16 mouse cellular contexts compared by ENCODE assay signal in the genomic region with DNA sequence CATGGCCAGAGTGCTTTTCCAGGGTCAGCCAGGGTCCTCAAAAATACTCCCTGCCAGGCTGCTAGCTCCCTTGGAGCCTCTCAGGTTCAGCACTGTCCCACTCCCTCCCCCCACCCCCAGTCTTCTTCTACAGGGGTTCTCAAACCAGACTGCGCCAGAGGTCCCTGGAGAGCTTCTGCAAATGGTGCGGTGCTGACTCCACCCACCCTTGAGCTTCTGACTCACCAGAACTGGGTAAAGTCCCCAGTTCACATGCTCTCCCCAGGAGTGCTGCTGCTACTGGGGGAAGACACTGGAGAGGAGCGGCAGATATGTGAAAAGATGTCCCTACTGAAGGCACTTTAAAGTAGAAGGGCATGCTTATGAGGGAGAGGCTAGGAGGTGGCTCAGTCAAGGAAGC.
DNase-seq lines count a peak whose midpoint lies in the region; TF ChIP-seq lines count a peak whose summit lies in the region.
"Had no signal": no experiment of that assay in that cellular context is flagged by ENCODE, and none has a peak within 500 bp of the region (broad histone marks: within the 10 kb centered on the region; RNA-seq: fewer than 3 reads in every experiment).

No protein-coding gene starts in this region.

- no peak for TF ChIP-seq CTCF in thymus, adult 2 months (IDR thresholded peaks at IDR 0.05; ENCODE audit: borderline replicate concordance, control insufficient read depth, extremely low read depth, insufficient read depth, low read length, poor library complexity)

- WGBS in thymus, adult 2 months, result 66% methylated on average over 3 of the region's 3 CpGs

- H3K27ac ChIP-seq in thymus, adult 2 months (ENCODE audit: control insufficient read depth, insufficient read depth, low read length), result peak overlapping the region; percentile 12; the same call in 1 of the 2 replicates
- H3K27ac ChIP-seq: stomach, embryonic 15.5 days had no signal

- H3K27me3 ChIP-seq in thymus, adult 2 months (ENCODE audit: control insufficient read depth, insufficient read depth, low read length), result no peaks in the 10 kb centered on the region
- H3K27me3 ChIP-seq: stomach, embryonic 15.5 days had no signal

- peak; percentile 30 to 38 for DNase-seq in kidney, adult 8-10 months
- DNase-seq in kidney, adult 18-20 months, result no peak
- DNase-seq in thymus, adult 2 months, result no peak
- no peak for DNase-seq in thymus, adult 18-20 months
- DNase-seq in NIH3T3 (ENCODE audit: low read depth), result peak; percentile 86
- DNase-seq in yolk sac, embryonic 10.5 days (ENCODE audit: low spot score), result peak; percentile 25
- DNase-seq in urinary bladder, adult 2 months (ENCODE audit: low spot score), result no peak
- DNase-seq: adrenal gland, adult 2 months; cerebellum, adult 11 months; embryo, embryonic 11 days; gastrocnemius, postnatal 25 days; kidney, adult 11 months; liver; lung, postnatal 10 days; right cerebral cortex, postnatal 25 days had no signal

- no peaks in the 10 kb centered on the region for H3K36me3 ChIP-seq in thymus, adult 2 months (ENCODE audit: control insufficient read depth, insufficient read depth, low read length)
- H3K36me3 ChIP-seq: stomach, embryonic 15.5 days had no signal

- no peak for TF ChIP-seq POLR2A in thymus, adult 2 months (IDR thresholded peaks at IDR 0.05; ENCODE audit: control insufficient read depth, extremely low read depth, insufficient read depth, low read length, poor library complexity)

- H3K4me1 ChIP-seq in thymus, adult 2 months (replicated peaks; ENCODE audit: control insufficient read depth, insufficient read depth, low read length), result peaks cover 88% of the 10 kb centered on the region

- H3K4me3 ChIP-seq in thymus, adult 2 months (ENCODE audit: control insufficient read depth, insufficient read depth, low read length), result no peak overlapping the region
- H3K4me3 ChIP-seq: stomach, embryonic 15.5 days had no signal

Comparison
In these comparisons a context has a peak if more than half of its experiments do, and no peak if none do; other contexts are left out.
1. DNase-seq: peak in kidney, adult 8-10 months (2 of 2), NIH3T3 (single experiment) and yolk sac, embryonic 10.5 days (single experiment); none in kidney, adult 18-20 months (single experiment), thymus, adult 2 months (single experiment), thymus, adult 18-20 months (0 of 2) and urinary bladder, adult 2 months (single experiment).